In the genomic region with DNA sequence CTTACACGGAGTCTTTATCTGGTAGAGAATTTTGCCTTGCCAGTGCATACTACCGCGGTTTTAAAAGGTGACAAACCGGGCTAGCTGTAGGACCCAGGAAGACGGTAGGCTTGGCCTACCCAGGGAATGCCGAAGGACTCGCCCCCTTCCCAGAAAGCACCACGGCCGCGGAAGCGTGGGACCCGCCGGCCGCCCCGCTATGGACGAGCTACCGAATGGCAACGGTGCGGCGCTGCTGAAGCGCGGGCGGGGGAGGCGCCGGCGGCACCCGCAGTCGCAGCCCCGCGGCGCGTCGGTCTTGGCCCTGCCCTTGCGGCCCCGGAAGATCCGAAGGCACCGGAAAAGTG, we compare ENCODE assay signal across 8 mouse cellular contexts. TPM values are rescaled to one million over a fixed set of nuclear protein-coding genes. Genes with fewer than 3 reads are reported as not detected.
DNase-seq lines count a peak whose midpoint lies in the region; ATAC-seq and TF ChIP-seq lines count a peak whose summit lies in the region.

Riox1 (plus strand) TSS at position 116 of the 347 bp plus-strand sequence.

- peaks cover 3% of the 10 kb centered on the region; the same call in 1 of the 2 replicates for H3K9me3 ChIP-seq in embryonic facial prominence, embryonic 14.5 days (ENCODE audit: control insufficient read depth, low read length)
- no peaks in the 10 kb centered on the region for H3K9me3 ChIP-seq in limb, embryonic 14.5 days (ENCODE audit: control insufficient read depth, low read length)
- H3K9me3 ChIP-seq in midbrain, embryonic 16.5 days (replicated peaks; ENCODE audit: control insufficient read depth, low read length, poor library complexity, severe bottlenecking), result no peaks in the 10 kb centered on the region

- peak; percentile 81 for DNase-seq in 3T3-L1 (ENCODE audit: low read depth, low spot score)
- DNase-seq in adrenal gland, postnatal 36 days, result peak; percentile 92 to 93
- peak; percentile 95 for DNase-seq in embryonic facial prominence, embryonic 14.5 days (ENCODE audit: low spot score)
- DNase-seq in heart, adult 8-10 months (ENCODE audit: low spot score), result peak; percentile 89
- peak; percentile 88 for DNase-seq in kidney, adult 9 months
- peak; percentile 87 for DNase-seq in limb, embryonic 14.5 days (ENCODE audit: low spot score)
- peak; percentile 46 to 59 for DNase-seq in spleen, postnatal 14 days (ENCODE audit: low spot score in 2 of 2)

- peak within 1 kb of the TSS; percentile 80 for H3K27ac ChIP-seq in embryonic facial prominence, embryonic 14.5 days (replicated peaks; ENCODE audit: low read depth, low read length)
- peak within 1 kb of the TSS; percentile 70 for H3K27ac ChIP-seq in limb, embryonic 14.5 days (replicated peaks; ENCODE audit: low read depth, low read length)
- peak within 1 kb of the TSS; percentile 86 for H3K27ac ChIP-seq in midbrain, embryonic 16.5 days (ENCODE audit: low read length)

- peak within 1 kb of the TSS; percentile 94 for H3K4me2 ChIP-seq in embryonic facial prominence, embryonic 14.5 days (ENCODE audit: low read depth, low read length)
- peak within 1 kb of the TSS; percentile 96 for H3K4me2 ChIP-seq in limb, embryonic 14.5 days (replicated peaks; ENCODE audit: low read depth, low read length, severe bottlenecking)
- peak within 1 kb of the TSS; percentile 88 for H3K4me2 ChIP-seq in midbrain, embryonic 16.5 days (ENCODE audit: low read length)

- H3K9ac ChIP-seq in embryonic facial prominence, embryonic 14.5 days (ENCODE audit: low read depth, low read length), result peak within 1 kb of the TSS; percentile 82
- H3K9ac ChIP-seq in limb, embryonic 14.5 days (ENCODE audit: low read depth, low read length, severe bottlenecking), result peak within 1 kb of the TSS; percentile 77
- peak within 1 kb of the TSS; percentile 83 for H3K9ac ChIP-seq in midbrain, embryonic 16.5 days (ENCODE audit: low read depth, low read length)

- H3K4me3 ChIP-seq in embryonic facial prominence, embryonic 14.5 days (ENCODE audit: low read depth, low read length), result peak within 1 kb of the TSS; percentile 78
- H3K4me3 ChIP-seq in limb, embryonic 14.5 days (replicated peaks; ENCODE audit: low read length), result peak within 1 kb of the TSS; percentile 79
- peak within 1 kb of the TSS; percentile 90 for H3K4me3 ChIP-seq in midbrain, embryonic 16.5 days (ENCODE audit: low read depth, low read length)

- H3K4me1 ChIP-seq in embryonic facial prominence, embryonic 14.5 days (ENCODE audit: control insufficient read depth, insufficient read depth, low read length), result peaks cover 13% of the 10 kb centered on the region
- peaks cover 21% of the 10 kb centered on the region for H3K4me1 ChIP-seq in limb, embryonic 14.5 days (ENCODE audit: control insufficient read depth, insufficient read depth, low read length)
- peaks cover 26% of the 10 kb centered on the region for H3K4me1 ChIP-seq in midbrain, embryonic 16.5 days (ENCODE audit: control insufficient read depth, insufficient read depth, low read length)

- no peaks in the 10 kb centered on the region for H3K27me3 ChIP-seq in embryonic facial prominence, embryonic 14.5 days (replicated peaks; ENCODE audit: control insufficient read depth, insufficient read depth, low read length)
- no peaks in the 10 kb centered on the region for H3K27me3 ChIP-seq in limb, embryonic 14.5 days (ENCODE audit: control insufficient read depth, insufficient read depth, low read length)
- H3K27me3 ChIP-seq in midbrain, embryonic 16.5 days (ENCODE audit: control insufficient read depth, insufficient read depth, low read depth, low read length), result no peaks in the 10 kb centered on the region

- TF ChIP-seq POLR2A in limb, embryonic 14.5 days (IDR thresholded peaks at IDR 0.05; ENCODE audit: borderline replicate concordance, extremely low read depth, insufficient read depth, insufficient read length), result peak; percentile 66; the same call in 1 of the 2 replicates

- ATAC-seq in embryonic facial prominence, embryonic 14.5 days (ENCODE audit: low read depth), result peak; percentile 96
- ATAC-seq in limb, embryonic 14.5 days (ENCODE audit: low FRiP score, low read depth), result peak; percentile 95
- ATAC-seq in midbrain, embryonic 16.5 days, result peak; percentile 97

- H3K36me3 ChIP-seq in embryonic facial prominence, embryonic 14.5 days (ENCODE audit: control insufficient read depth, insufficient read depth, low read length), result peaks cover 21% of the 10 kb centered on the region
- H3K36me3 ChIP-seq in limb, embryonic 14.5 days (ENCODE audit: control insufficient read depth, insufficient read depth, low read length), result peaks cover 16% of the 10 kb centered on the region; the same call in 1 of the 2 replicates
- no peaks in the 10 kb centered on the region for H3K36me3 ChIP-seq in midbrain, embryonic 16.5 days (ENCODE audit: control insufficient read depth, insufficient read depth, low read length)

- WGBS in embryonic facial prominence, embryonic 14.5 days, result under 1% methylated on average over 28 of the region's 37 CpGs
- 0% methylated on average over 37 of the region's 37 CpGs for WGBS in limb, embryonic 14.5 days
- WGBS in midbrain, embryonic 16.5 days, result under 1% methylated on average over 37 of the region's 37 CpGs

RNA-seq across cellular contexts. Expression of gene Riox1, which starts in this region (rescaled TPM):
- 10 to 100 TPM; 15.4 to 17.3 TPM for total RNA-seq in adrenal gland, postnatal 36 days (2021)
- 11.8 and 13.0 TPM in 2 replicates for polyA plus RNA-seq in embryonic facial prominence, embryonic 14.5 days (2014; fragmentation: Nextera tagmentation; extraction: Ambion mirVana)
- 1 to 10 TPM; 4.3 to 5.9 (median 4.7) TPM for total RNA-seq in heart, adult 8-10 months (2022)
- 15.8 and 18.4 TPM in 2 replicates for polyA plus RNA-seq in limb, embryonic 14.5 days (2012; rRNA removed)
- 13.1 and 13.9 TPM in 2 replicates for polyA plus RNA-seq in limb, embryonic 14.5 days (2014; fragmentation: Nextera tagmentation; extraction: Ambion mirVana)
- polyA plus RNA-seq in midbrain, embryonic 16.5 days (2015; fragmentation: Nextera tagmentation; extraction: Ambion mirVana), result 8.7 and 9.2 TPM in 2 replicates

Comparison
In these comparisons a context has a peak if more than half of its experiments do, and no peak if none do; other contexts are left out.
1. Peak in every context shown above with its lines: DNase-seq, ATAC-seq, H3K4me3 ChIP-seq and H3K27ac ChIP-seq.